Mouse (Mus musculus): ENCODE results near the gene Lrrc27. TPM values are rescaled to one million over a fixed set of nuclear protein-coding genes. Genes with fewer than 3 reads are reported as not detected.
A peak's percentile ranks its signal among the peaks of the same experiment; 100 is the strongest.

Lrrc27 gene
- polyA plus RNA-seq, 1 experiment from 2014 or later, result 5.1 TPM

- H3K4me3 ChIP-seq (ENCODE audit: low read depth, low read length), result no peak overlapping the region
- TF ChIP-seq EP300 (optimal IDR thresholded peaks at IDR 0.05) (no peak), CTCF (IDR thresholded peaks at IDR 0.05; ENCODE audit: low read depth) (no peak)
- no peaks in the 10 kb centered on the region for H3K27me3 ChIP-seq (ENCODE audit: control insufficient read depth, insufficient read depth, low read length)
- no peaks in the 10 kb centered on the region for H3K4me1 ChIP-seq (replicated peaks; ENCODE audit: control insufficient read depth, insufficient read depth)
- ATAC-seq (ENCODE audit: low FRiP score, low TSS enrichment), result no peak
- WGBS, result 66% methylated on average over 7 of the region's 7 CpGs
- H3K9ac ChIP-seq (ENCODE audit: low read length), result no peak overlapping the region
- H3K36me3 ChIP-seq (ENCODE audit: control insufficient read depth, insufficient read depth, low read length), result no peaks in the 10 kb centered on the region
- H3K27ac ChIP-seq (replicated peaks), result no peak overlapping the region
- no peak for DNase-seq (ENCODE audit: low spot score)
- H3K9me3 ChIP-seq (ENCODE audit: control insufficient read depth, low read length), result no peaks in the 10 kb centered on the region
- no peak overlapping the region for H3K4me2 ChIP-seq (replicated peaks; ENCODE audit: low read depth)
Observed at GRCm38 (mm10) chr7:139226416-139226815, 13.6 kb downstream of the Lrrc27 start.

- Histone ChIP-seq H3K4me1 (replicated peaks; ENCODE audit: control insufficient read depth, insufficient read depth) (no peaks in the 10 kb centered on the region), H3K36me3 (ENCODE audit: control insufficient read depth, insufficient read depth, low read length) (no peaks in the 10 kb centered on the region), H3K9me3 (ENCODE audit: control insufficient read depth, low read length) (no peaks in the 10 kb centered on the region), H3K27ac (replicated peaks) (no peak overlapping the region), H3K9ac (ENCODE audit: low read length) (no peak overlapping the region), H3K4me2 (replicated peaks; ENCODE audit: low read depth) (no peak overlapping the region), H3K27me3 (ENCODE audit: control insufficient read depth, insufficient read depth, low read length) (no peaks in the 10 kb centered on the region), H3K4me3 (ENCODE audit: low read depth, low read length) (no peak overlapping the region)
- ATAC-seq (ENCODE audit: low FRiP score, low TSS enrichment), result no peak
- TF ChIP-seq CTCF (IDR thresholded peaks at IDR 0.05; ENCODE audit: low read depth) (no peak), EP300 (optimal IDR thresholded peaks at IDR 0.05) (no peak)
- no peak for DNase-seq (ENCODE audit: low spot score)
- 65% methylated on average over 6 of the region's 6 CpGs for WGBS
Observed at GRCm38 (mm10) chr7:139228447-139229171, 15.8 kb downstream of the Lrrc27 start.

- no peaks in the 10 kb centered on the region for H3K4me1 ChIP-seq (replicated peaks; ENCODE audit: control insufficient read depth, insufficient read depth)
- H3K27ac ChIP-seq (replicated peaks), result no peak overlapping the region
- H3K9ac ChIP-seq (ENCODE audit: low read length), result no peak overlapping the region
- no peaks in the 10 kb centered on the region for H3K36me3 ChIP-seq (ENCODE audit: control insufficient read depth, insufficient read depth, low read length)
- TF ChIP-seq EP300 (optimal IDR thresholded peaks at IDR 0.05) (no peak), CTCF (IDR thresholded peaks at IDR 0.05; ENCODE audit: low read depth) (no peak)
- no peaks in the 10 kb centered on the region for H3K9me3 ChIP-seq (ENCODE audit: control insufficient read depth, low read length)
- DNase-seq (ENCODE audit: low spot score), result no peak
- H3K27me3 ChIP-seq (ENCODE audit: control insufficient read depth, insufficient read depth, low read length), result no peaks in the 10 kb centered on the region
- WGBS, result 75% methylated on average over 5 of the region's 5 CpGs
- no peak overlapping the region for H3K4me2 ChIP-seq (replicated peaks; ENCODE audit: low read depth)
- ATAC-seq (ENCODE audit: low FRiP score, low TSS enrichment), result no peak
- H3K4me3 ChIP-seq (ENCODE audit: low read depth, low read length), result no peak overlapping the region
Observed at GRCm38 (mm10) chr7:139229837-139230236, 17.0 kb downstream of the Lrrc27 start.

- Histone ChIP-seq H3K4me2 (replicated peaks; ENCODE audit: low read depth) (no peak overlapping the region), H3K4me1 (replicated peaks; ENCODE audit: control insufficient read depth, insufficient read depth) (no peaks in the 10 kb centered on the region), H3K36me3 (ENCODE audit: control insufficient read depth, insufficient read depth, low read length) (no peaks in the 10 kb centered on the region), H3K4me3 (ENCODE audit: low read depth, low read length) (no peak overlapping the region), H3K9ac (ENCODE audit: low read length) (no peak overlapping the region), H3K27ac (replicated peaks) (no peak overlapping the region), H3K27me3 (ENCODE audit: control insufficient read depth, insufficient read depth, low read length) (no peaks in the 10 kb centered on the region), H3K9me3 (ENCODE audit: control insufficient read depth, low read length) (no peaks in the 10 kb centered on the region)
- ATAC-seq (ENCODE audit: low FRiP score, low TSS enrichment) (no peak), DNase-seq (ENCODE audit: low spot score) (no peak)
- 77% methylated on average over 12 of the region's 12 CpGs for WGBS
- TF ChIP-seq CTCF (IDR thresholded peaks at IDR 0.05; ENCODE audit: low read depth), result no peak
- no peak for TF ChIP-seq EP300 (optimal IDR thresholded peaks at IDR 0.05)
Observed at GRCm38 (mm10) chr7:139230241-139230640, 17.5 kb downstream of the Lrrc27 start.

- Histone ChIP-seq H3K36me3 (ENCODE audit: control insufficient read depth, insufficient read depth, low read length) (no peaks in the 10 kb centered on the region), H3K9me3 (ENCODE audit: control insufficient read depth, low read length) (no peaks in the 10 kb centered on the region), H3K4me1 (replicated peaks; ENCODE audit: control insufficient read depth, insufficient read depth) (no peaks in the 10 kb centered on the region), H3K4me2 (replicated peaks; ENCODE audit: low read depth) (no peak overlapping the region), H3K9ac (ENCODE audit: low read length) (no peak overlapping the region), H3K27me3 (ENCODE audit: control insufficient read depth, insufficient read depth, low read length) (no peaks in the 10 kb centered on the region), H3K27ac (replicated peaks) (no peak overlapping the region), H3K4me3 (ENCODE audit: low read depth, low read length) (no peak overlapping the region)
- WGBS, result 0% methylated on average over 7 of the region's 7 CpGs
- ATAC-seq (ENCODE audit: low FRiP score, low TSS enrichment) (peak; percentile 83), DNase-seq (ENCODE audit: low spot score) (peak; percentile 90)
- no peak for TF ChIP-seq EP300 (optimal IDR thresholded peaks at IDR 0.05)
- TF ChIP-seq CTCF (IDR thresholded peaks at IDR 0.05; ENCODE audit: low read depth), result peak; percentile 98
Observed at GRCm38 (mm10) chr7:139233714-139234113, 20.9 kb downstream of the Lrrc27 start.

GRCm38 (mm10) chr7:139234426-139235188 lies 21.8 kb downstream of the Lrrc27 start:
- no peaks in the 10 kb centered on the region for H3K27me3 ChIP-seq (ENCODE audit: control insufficient read depth, insufficient read depth, low read length)
- H3K9ac ChIP-seq (ENCODE audit: low read length), result peak overlapping the region; percentile 5; the same call in 1 of the 2 replicates
- no peak overlapping the region for H3K4me3 ChIP-seq (ENCODE audit: low read depth, low read length)

More at GRCm38 (mm10) chr7:139234426-139235188, 21.8 kb downstream of the Lrrc27 start:
- ATAC-seq (ENCODE audit: low FRiP score, low TSS enrichment) (peak; percentile 52), DNase-seq (ENCODE audit: low spot score) (peak; percentile 56)
- H3K27ac ChIP-seq (replicated peaks), result no peak overlapping the region
- H3K4me2 ChIP-seq (replicated peaks; ENCODE audit: low read depth), result no peak overlapping the region
- WGBS, result 17% methylated on average over 18 of the region's 18 CpGs
- H3K4me1 ChIP-seq (replicated peaks; ENCODE audit: control insufficient read depth, insufficient read depth), result no peaks in the 10 kb centered on the region
- peak; percentile 63 for TF ChIP-seq CTCF (IDR thresholded peaks at IDR 0.05; ENCODE audit: low read depth)
- TF ChIP-seq EP300 (optimal IDR thresholded peaks at IDR 0.05), result no peak
- no peaks in the 10 kb centered on the region for H3K9me3 ChIP-seq (ENCODE audit: control insufficient read depth, low read length)
- H3K36me3 ChIP-seq (ENCODE audit: control insufficient read depth, insufficient read depth, low read length), result no peaks in the 10 kb centered on the region
